Mouse (Mus musculus): ENCODE measurements at regions not wholly inside any gene's neighbourhood (a gene's known extent, or its start where the extent isn't known, plus 50 kb on each side); places are given as distances from the start of the nearest gene placed in this dataset.

GRCm38 (mm10) chr6:140172716-140173115 lies 131.5 kb upstream of the Plcz1 start:
- no peak for TF ChIP-seq CTCF (IDR thresholded peaks at IDR 0.05)
- no peak for DNase-seq
- H3K4me3 ChIP-seq, result no peak overlapping the region
- intact Hi-C loops (cut with DNase I), result no loop called here
- H3K27ac ChIP-seq, result no peak overlapping the region

- Histone ChIP-seq H3K4me3 (no peak overlapping the region), H3K27ac (no peak overlapping the region)
- DNase-seq, result no peak
- intact Hi-C loops (cut with DNase I), result no loop called here
- TF ChIP-seq CTCF (IDR thresholded peaks at IDR 0.05), result no peak
These were observed 128.6 kb upstream of the Plcz1 start for GRCm38 (mm10) chr6:140169836-140170235.

GRCm38 (mm10) chr6:140167182-140167581 lies 125.9 kb upstream of the Plcz1 start:
- no peak for TF ChIP-seq CTCF (IDR thresholded peaks at IDR 0.05)
- DNase-seq, result no peak
- Histone ChIP-seq H3K4me3 (no peak overlapping the region), H3K27ac (no peak overlapping the region)
- intact Hi-C loops (cut with DNase I), result no loop called here

GRCm38 (mm10) chr6:140162729-140163128 lies 121.5 kb upstream of the Plcz1 start:
- TF ChIP-seq CTCF (IDR thresholded peaks at IDR 0.05), result no peak

GRCm38 (mm10) chr6:140161482-140161881 lies 120.2 kb upstream of the Plcz1 start:
- no peak for TF ChIP-seq CTCF (IDR thresholded peaks at IDR 0.05)
- intact Hi-C loops (cut with DNase I), result no loop called here
- no peak overlapping the region for H3K4me3 ChIP-seq
- no peak overlapping the region for H3K27ac ChIP-seq
- DNase-seq, result no peak

More at GRCm38 (mm10) chr6:140162729-140163128, 121.5 kb upstream of the Plcz1 start:
- Histone ChIP-seq H3K4me3 (no peak overlapping the region), H3K27ac (peak overlapping the region; percentile 20; the same call in 1 of the 2 replicates)
- DNase-seq, result no peak
- intact Hi-C loops (cut with DNase I), result no loop called here

- no peak for DNase-seq
- intact Hi-C loops (cut with DNase I), result no loop called here
- H3K4me3 ChIP-seq, result no peak overlapping the region
- no peak overlapping the region for H3K27ac ChIP-seq
- TF ChIP-seq CTCF (IDR thresholded peaks at IDR 0.05), result no peak
These were observed 119.7 kb upstream of the Plcz1 start for GRCm38 (mm10) chr6:140160946-140161345.

GRCm38 (mm10) chr6:140158986-140159385 lies 117.7 kb upstream of the Plcz1 start:
- Histone ChIP-seq H3K27ac (no peak overlapping the region), H3K4me3 (no peak overlapping the region)
- intact Hi-C loops (cut with DNase I), result no loop called here
- TF ChIP-seq CTCF (IDR thresholded peaks at IDR 0.05), result no peak
- DNase-seq, result no peak

- intact Hi-C loops (cut with DNase I), result no loop called here
- Histone ChIP-seq H3K27ac (no peak overlapping the region), H3K4me3 (no peak overlapping the region)
- no peak for DNase-seq
- no peak for TF ChIP-seq CTCF (IDR thresholded peaks at IDR 0.05)
These were observed 116.1 kb upstream of the Plcz1 start for GRCm38 (mm10) chr6:140157375-140157774.

GRCm38 (mm10) chr6:140152418-140153176 lies 111.3 kb upstream of the Plcz1 start:
- DNase-seq, result no peak
- Histone ChIP-seq H3K27ac (no peak overlapping the region), H3K4me3 (no peak overlapping the region)
- TF ChIP-seq CTCF (IDR thresholded peaks at IDR 0.05), result no peak
- intact Hi-C loops (cut with DNase I), result no loop called here

- peak; percentile 14 for TF ChIP-seq CTCF (IDR thresholded peaks at IDR 0.05)
- Histone ChIP-seq H3K4me3 (no peak overlapping the region), H3K27ac (no peak overlapping the region)
- no peak for DNase-seq
- intact Hi-C loops (cut with DNase I), result no loop called here
These were observed 107.5 kb upstream of the Plcz1 start for GRCm38 (mm10) chr6:140148628-140149245.

GRCm38 (mm10) chr6:140148138-140148537 lies 106.9 kb upstream of the Plcz1 start:
- DNase-seq, result no peak
- Histone ChIP-seq H3K4me3 (no peak overlapping the region), H3K27ac (peak overlapping the region; percentile 49)
- intact Hi-C loops (cut with DNase I), result no loop called here
- no peak for TF ChIP-seq CTCF (IDR thresholded peaks at IDR 0.05)

GRCm38 (mm10) chr6:140147711-140148110 lies 106.5 kb upstream of the Plcz1 start:
- DNase-seq, result peak; percentile 62
- Histone ChIP-seq H3K27ac (peak overlapping the region; percentile 49), H3K4me3 (no peak overlapping the region)
- intact Hi-C loops (cut with DNase I), result no loop called here
- no peak for TF ChIP-seq CTCF (IDR thresholded peaks at IDR 0.05)

- TF ChIP-seq CTCF (IDR thresholded peaks at IDR 0.05), result no peak
- Histone ChIP-seq H3K4me3 (no peak overlapping the region), H3K27ac (no peak overlapping the region)
- DNase-seq, result no peak
- intact Hi-C loops (cut with DNase I), result no loop called here
These were observed 92.5 kb upstream of the Plcz1 start for GRCm38 (mm10) chr6:140133734-140134133.

- Histone ChIP-seq H3K27ac (no peak overlapping the region), H3K4me3 (no peak overlapping the region)
- no peak for TF ChIP-seq CTCF (IDR thresholded peaks at IDR 0.05)
- intact Hi-C loops (cut with DNase I), result no loop called here
- DNase-seq, result no peak
These were observed 85.4 kb upstream of the Plcz1 start for GRCm38 (mm10) chr6:140126645-140127044.

Data from gastrocnemius, adult 2 months (tissue).